ENCODE assay signal across 8 mouse cellular contexts in the genomic region with DNA sequence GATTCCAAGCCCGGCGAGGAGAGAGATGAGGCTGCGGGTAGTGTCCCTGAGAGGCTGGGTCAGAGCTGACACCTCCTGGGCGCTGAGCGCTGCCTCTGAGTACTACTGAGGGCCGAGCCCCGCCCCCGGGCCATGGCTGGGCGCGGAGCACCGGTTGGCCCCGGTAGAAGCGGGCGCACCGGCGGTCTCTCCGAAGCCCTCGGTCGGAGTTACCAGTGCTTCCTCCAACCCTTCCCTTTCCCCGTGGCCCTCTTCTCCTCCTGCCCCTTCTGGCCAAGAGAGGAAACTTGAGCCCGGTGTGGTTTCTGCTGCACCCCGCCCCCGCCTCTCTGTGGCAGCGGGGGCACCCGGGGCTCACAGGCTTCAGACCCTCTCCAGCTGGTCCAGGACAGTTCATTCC. TPM values are rescaled to one million over a fixed set of nuclear protein-coding genes. Genes with fewer than 3 reads are reported as not detected.
DNase-seq lines count a peak whose midpoint lies in the region; ATAC-seq and TF ChIP-seq lines count a peak whose summit lies in the region.

No protein-coding gene starts in this region.

- H3K4me1 ChIP-seq in heart, embryonic 14.5 days (ENCODE audit: control insufficient read depth in 2 of 2, insufficient read depth in 2 of 2, low read length in 2 of 2), result peaks cover 16 to 24% of the 10 kb centered on the region in 2 experiments
- peaks cover 17% of the 10 kb centered on the region for H3K4me1 ChIP-seq in kidney, postnatal 0 days (replicated peaks; ENCODE audit: insufficient read depth, low read length)
- peaks cover 13% of the 10 kb centered on the region for H3K4me1 ChIP-seq in small intestine, adult 2 months (ENCODE audit: control insufficient read depth, insufficient read depth, insufficient read length, low read length)

- H3K9ac ChIP-seq in heart, embryonic 14.5 days (ENCODE audit: low read length), result peak overlapping the region; percentile 81
- peak overlapping the region; percentile 71 for H3K9ac ChIP-seq in kidney, postnatal 0 days (ENCODE audit: low read depth, low read length)

- no peaks in the 10 kb centered on the region for H3K27me3 ChIP-seq in heart, embryonic 14.5 days (ENCODE audit: control insufficient read depth, insufficient read depth, low read length)
- no peaks in the 10 kb centered on the region for H3K27me3 ChIP-seq in kidney, postnatal 0 days (ENCODE audit: insufficient read depth, low read length)
- no peaks in the 10 kb centered on the region for H3K27me3 ChIP-seq in small intestine, adult 2 months (ENCODE audit: control insufficient read depth, insufficient read depth, low read length)

- H3K4me3 ChIP-seq in heart, embryonic 14.5 days (ENCODE audit: control insufficient read depth in 1 of 2, insufficient read depth in 1 of 2, low read depth in 1 of 2, low read length in 2 of 2), result peak overlapping the region; percentile 46 to 48
- peak overlapping the region; percentile 42 for H3K4me3 ChIP-seq in kidney, postnatal 0 days (replicated peaks; ENCODE audit: low read depth, low read length)
- peak overlapping the region; percentile 52 for H3K4me3 ChIP-seq in small intestine, adult 2 months (ENCODE audit: low read depth, low read length)

- peak; percentile 36; the same call in 1 of the 2 replicates for TF ChIP-seq CTCF in kidney, postnatal 0 days (IDR thresholded peaks at IDR 0.05; ENCODE audit: low read depth)
- no peak for TF ChIP-seq CTCF in small intestine, adult 2 months (IDR thresholded peaks at IDR 0.05; ENCODE audit: extremely low read depth, insufficient read length, insufficient replicate concordance, low read depth, low read length)

- under 1% methylated on average over 24 of the region's 25 CpGs for WGBS in heart, embryonic 14.5 days
- 0% methylated on average over 25 of the region's 25 CpGs for WGBS in kidney, postnatal 0 days
- 1% methylated on average over 25 of the region's 25 CpGs for WGBS in small intestine, adult 2 months

- H3K27ac ChIP-seq in heart, embryonic 14.5 days (replicated peaks in 1 of 2; ENCODE audit: control insufficient read depth in 1 of 2, insufficient read depth in 1 of 2, low read depth in 2 of 2, low read length in 2 of 2), result no peak overlapping the region
- peak overlapping the region; percentile 1; the same call in 1 of the 2 replicates for H3K27ac ChIP-seq in kidney, postnatal 0 days
- H3K27ac ChIP-seq in small intestine, adult 2 months (ENCODE audit: insufficient read depth, low read depth, low read length), result no peak overlapping the region

- peak; percentile 54 for ATAC-seq in heart, embryonic 14.5 days (ENCODE audit: insufficient number of reproducible peaks, insufficient read depth, low FRiP score, low read depth)
- ATAC-seq in kidney, postnatal 0 days (replicated peaks; ENCODE audit: low FRiP score, low read depth), result peak; percentile 65

- no peaks in the 10 kb centered on the region for H3K9me3 ChIP-seq in heart, embryonic 14.5 days (ENCODE audit: control insufficient read depth, low read length)
- no peaks in the 10 kb centered on the region for H3K9me3 ChIP-seq in kidney, postnatal 0 days (replicated peaks; ENCODE audit: low read length)

- TF ChIP-seq POLR2A in small intestine, adult 2 months (IDR thresholded peaks at IDR 0.05; ENCODE audit: low read depth, low read length), result no peak

- H3K4me2 ChIP-seq in heart, embryonic 14.5 days (ENCODE audit: low read length), result peak overlapping the region; percentile 81
- H3K4me2 ChIP-seq in kidney, postnatal 0 days (ENCODE audit: low read length), result peak overlapping the region; percentile 90

- no peaks in the 10 kb centered on the region for H3K36me3 ChIP-seq in heart, embryonic 14.5 days (ENCODE audit: control insufficient read depth, insufficient read depth, low read length)
- H3K36me3 ChIP-seq in kidney, postnatal 0 days (ENCODE audit: insufficient read depth, low read length), result no peaks in the 10 kb centered on the region
- H3K36me3 ChIP-seq in small intestine, adult 2 months (ENCODE audit: control insufficient read depth, insufficient read depth, low read length), result no peaks in the 10 kb centered on the region

- DNase-seq in cerebellum, postnatal 10 days, result peak; percentile 34 to 48
- no peak for DNase-seq in cerebellum, postnatal 4 days (ENCODE audit: low spot score in 2 of 2)
- peak; percentile 71 for DNase-seq in embryo, embryonic 10.5 days (ENCODE audit: low spot score)
- peak; percentile 82 for DNase-seq in kidney, postnatal 0 days (ENCODE audit: low spot score)
- DNase-seq in lung, postnatal 36 days, result peak; percentile 50
- no peak for DNase-seq in cerebellum, adult 9-11 months

RNA-seq across cellular contexts. Expression of a gene that starts 3.0 kb away (rescaled TPM):
- polyA plus RNA-seq in heart, embryonic 14.5 days (2014; fragmentation: Nextera tagmentation; extraction: Ambion mirVana), result 1.8 and 2.2 TPM in 2 replicates
- 1.9 and 2.8 TPM in 2 replicates for polyA plus RNA-seq in kidney, postnatal 0 days (2015; fragmentation: Nextera tagmentation; extraction: Ambion mirVana)
- polyA plus RNA-seq in small intestine, adult 2 months (2012; rRNA removed), result 0.39 and 0.83 TPM in 2 replicates

RNA-seq across cellular contexts. Expression of a gene that starts 14.9 kb away (rescaled TPM):
- 425 and 457 TPM in 2 replicates for polyA plus RNA-seq in heart, embryonic 14.5 days (2014; fragmentation: Nextera tagmentation; extraction: Ambion mirVana)
- 705 and 720 TPM in 2 replicates for polyA plus RNA-seq in kidney, postnatal 0 days (2015; fragmentation: Nextera tagmentation; extraction: Ambion mirVana)
- polyA plus RNA-seq in small intestine, adult 2 months (2012; rRNA removed), result 12.0 and 29.5 TPM in 2 replicates

RNA-seq across cellular contexts. Expression of a gene that starts 15.6 kb away (rescaled TPM):
- polyA plus RNA-seq in heart, embryonic 14.5 days (2014; fragmentation: Nextera tagmentation; extraction: Ambion mirVana), result 105 and 108 TPM in 2 replicates
- 62.0 and 68.2 TPM in 2 replicates for polyA plus RNA-seq in kidney, postnatal 0 days (2015; fragmentation: Nextera tagmentation; extraction: Ambion mirVana)
- polyA plus RNA-seq in small intestine, adult 2 months (2012; rRNA removed), result 1.5 and 2.8 TPM in 2 replicates

RNA-seq across cellular contexts. Expression of a gene that starts 17.3 kb away (rescaled TPM):
- polyA plus RNA-seq in heart, embryonic 14.5 days (2014; fragmentation: Nextera tagmentation; extraction: Ambion mirVana), result 163 and 172 TPM in 2 replicates
- polyA plus RNA-seq in kidney, postnatal 0 days (2015; fragmentation: Nextera tagmentation; extraction: Ambion mirVana), result 237 and 263 TPM in 2 replicates
- 64.9 and 111 TPM in 2 replicates for polyA plus RNA-seq in small intestine, adult 2 months (2012; rRNA removed)

RNA-seq across cellular contexts. Expression of a gene that starts 55.2 kb away (rescaled TPM):
- 0.11 and 0.24 TPM in 2 replicates for polyA plus RNA-seq in heart, embryonic 14.5 days (2014; fragmentation: Nextera tagmentation; extraction: Ambion mirVana)
- polyA plus RNA-seq in kidney, postnatal 0 days (2015; fragmentation: Nextera tagmentation; extraction: Ambion mirVana), result 0.47 and 0.65 TPM in 2 replicates
- polyA plus RNA-seq in small intestine, adult 2 months (2012; rRNA removed), result 0.06 and 0.11 TPM in 2 replicates

Comparison
In these comparisons a context has a peak if more than half of its experiments do, and no peak if none do; other contexts are left out.
1. DNase-seq: peak in cerebellum, postnatal 10 days (2 of 2), embryo, embryonic 10.5 days (single experiment), kidney, postnatal 0 days (single experiment) and lung, postnatal 36 days (single experiment); none in cerebellum, postnatal 4 days (0 of 2) and cerebellum, adult 9-11 months (single experiment).
2. RNA of a gene that starts 14.9 kb away (polyA plus RNA-seq): 705 to 720 TPM in kidney, postnatal 0 days and 425 to 457 TPM in heart, embryonic 14.5 days; 12.0 to 29.5 TPM in small intestine, adult 2 months; every median in the first group is over 10 times any median in the second.
3. RNA of a gene that starts 15.6 kb away (polyA plus RNA-seq): 105 to 108 TPM in heart, embryonic 14.5 days and 62.0 to 68.2 TPM in kidney, postnatal 0 days; 1.5 to 2.8 TPM in small intestine, adult 2 months; every median in the first group is over 10 times any median in the second.
4. Peak in every context shown above with its lines, with median percentiles within 50 percentile points of each other: H3K4me3 ChIP-seq.